Mouse (Mus musculus) G1E (cell line): ENCODE results near the gene Pkn3.

Experiments used
- CTCF ChIP-seq: IDR thresholded peaks from 2 replicates; pipeline ENCODE4 v1.5.1; 2012; ENCODE audit warnings: low read depth, low read length, inconsistent platforms, mixed read lengths
- GATA1 ChIP-seq: IDR thresholded peaks from 2 replicates; pipeline ENCODE4 v1.6.1; 2012; ENCODE audit warnings: borderline replicate concordance, low read length, inconsistent platforms, mixed read lengths
- GATA2 ChIP-seq: IDR thresholded peaks from 2 replicates; pipeline ENCODE4 v1.6.1; 2012; ENCODE audit warnings: low read depth, low read length, inconsistent platforms, borderline replicate concordance
- POLR2AphosphoS5 ChIP-seq: IDR thresholded peaks from 2 replicates; pipeline ENCODE4 v1.6.1; 2012; ENCODE audit warnings: low read depth, low read length, inconsistent platforms; ENCODE audit not compliant: insufficient replicate concordance
- TAL1 ChIP-seq: conservative IDR thresholded peaks from 2 replicates; pipeline ENCODE4 v1.6.1; 2012; ENCODE audit warnings: low read depth, low read length, inconsistent platforms, mixed read lengths

GRCm38 (mm10) chr2:30038370-30038769 is 39.1 kb upstream of the Pkn3 start:
- TF ChIP-seq GATA2 (no peak), POLR2AphosphoS5 (no peak), CTCF (no peak), GATA1 (no peak), TAL1 (no peak)
